Mouse (Mus musculus): Measurements from ENCODE around the gene Stip1.

The Stip1 gene

GRCm38 (mm10) chr19:7039841-7040636 is at the start of gene Stip1:
Stip1 (minus strand) TSS chr19:7039967.
- in situ Hi-C loops (cut with MboI, MseI), result no loop called here

- in situ Hi-C loops (cut with MboI, MseI), result loop anchor here (5.0 to 25.0 kb wide), 3 partner anchors 43 to 516 kb away; partner anchors contain the start of gene Lgals12 (in 1 of the 2)
Observed at GRCm38 (mm10) chr19:7089050-7089449, 49.3 kb upstream of the Stip1 start.

- in situ Hi-C loops (cut with MboI, MseI), result loop anchor here (5.0 to 25.0 kb wide), 3 partner anchors 44 to 516 kb away; partner anchors contain the start of gene Lgals12 (in 1 of the 2)
Observed at GRCm38 (mm10) chr19:7088558-7088957, 48.8 kb upstream of the Stip1 start.

- in situ Hi-C loops (cut with MboI, MseI), result loop anchor here (5.0 to 25.0 kb wide), 3 partner anchors 48 to 520 kb away; partner anchors contain the start of gene Lgals12 (in 1 of the 2)
Observed at GRCm38 (mm10) chr19:7084734-7085133, 45.0 kb upstream of the Stip1 start.

GRCm38 (mm10) chr19:7083035-7083794 is 43.4 kb upstream of the Stip1 start:
- in situ Hi-C loops (cut with MboI, MseI), result loop anchor here (10.0 to 25.0 kb wide), 2 partner anchors 396 to 522 kb away; partner anchors contain the start of gene Lgals12 (in 1 of the 2)

GRCm38 (mm10) chr19:7081516-7082266 is 41.9 kb upstream of the Stip1 start:
- in situ Hi-C loops (cut with MboI, MseI), result loop anchor here (10.0 to 25.0 kb wide), 2 partner anchors 394 to 523 kb away; partner anchors contain the start of gene Lgals12 (in 1 of the 2)

- in situ Hi-C loops (cut with MboI, MseI), result loop anchor here in 1 of 2 experiments (25.0 kb wide), 1 partner anchor 391 kb away; no protein-coding TSS in a partner anchor
Observed at GRCm38 (mm10) chr19:7078271-7078670, 38.5 kb upstream of the Stip1 start.

- in situ Hi-C loops (cut with MboI, MseI), result loop anchor here in 1 of 2 experiments (25.0 kb wide), 1 partner anchor 390 kb away; no protein-coding TSS in a partner anchor
Observed at GRCm38 (mm10) chr19:7077666-7078065, 37.9 kb upstream of the Stip1 start.

- in situ Hi-C loops (cut with MboI, MseI), result loop anchor here in 1 of 2 experiments (25.0 kb wide), 1 partner anchor 388 kb away; no protein-coding TSS in a partner anchor
Observed at GRCm38 (mm10) chr19:7075336-7075735, 35.6 kb upstream of the Stip1 start.

GRCm38 (mm10) chr19:7073997-7074781 is 34.4 kb upstream of the Stip1 start:
- in situ Hi-C loops (cut with MboI, MseI), result no loop called here

- in situ Hi-C loops (cut with MboI, MseI), result no loop called here
Observed at GRCm38 (mm10) chr19:7072221-7072620, 32.5 kb upstream of the Stip1 start.

- in situ Hi-C loops (cut with MboI, MseI), result no loop called here
Observed at GRCm38 (mm10) chr19:7070775-7071174, 31.0 kb upstream of the Stip1 start.

GRCm38 (mm10) chr19:7069781-7070763 is 30.3 kb upstream of the Stip1 start:
- in situ Hi-C loops (cut with MboI, MseI), result loop anchor here (5.0 to 10.0 kb wide), 3 partner anchors 122 to 347 kb away; partner anchors contain the start of gene 2700081O15Rik (in 1 of the 2)

- in situ Hi-C loops (cut with MboI, MseI), result loop anchor here (5.0 to 10.0 kb wide), 3 partner anchors 123 to 348 kb away; partner anchors contain the start of gene 2700081O15Rik (in 1 of the 2)
Observed at GRCm38 (mm10) chr19:7068661-7069531, 29.1 kb upstream of the Stip1 start.

GRCm38 (mm10) chr19:7068136-7068535 is 28.4 kb upstream of the Stip1 start:
- in situ Hi-C loops (cut with MboI, MseI), result loop anchor here (5.0 to 10.0 kb wide), 3 partner anchors 124 to 349 kb away; partner anchors contain the start of gene 2700081O15Rik (in 1 of the 2)

- in situ Hi-C loops (cut with MboI, MseI), result loop anchor here (5.0 to 10.0 kb wide), 3 partner anchors 125 to 350 kb away; partner anchors contain the start of gene 2700081O15Rik (in 1 of the 2)
Observed at GRCm38 (mm10) chr19:7067344-7068050, 27.7 kb upstream of the Stip1 start.

All from T-helper 17 cell (primary cell).